Mouse (Mus musculus) midbrain, embryonic 10.5 days (tissue): Measurements from ENCODE around the gene Mob4. TPM values are rescaled to one million over a fixed set of nuclear protein-coding genes. Genes with fewer than 3 reads are reported as not detected.

Experiments
- DNase-seq: peaks from one replicate; pipeline ENCODE4 v3.0.0-alpha.2; 2017; ENCODE audit warnings: low spot score
- H3K27ac ChIP-seq: fragments of 300-500 bp; sonication (generic); replicated peaks from 2 replicates; pipeline ENCODE4 v1.5.1; 2016; ENCODE audit warnings: mild to moderate bottlenecking
- H3K27me3 ChIP-seq: fragments of 300-500 bp; sonication (generic); 2 replicates; pipeline ENCODE4 v1.6.1; 2016; ENCODE audit warnings: low read depth, mild to moderate bottlenecking; ENCODE audit not compliant: poor library complexity, severe bottlenecking
- H3K36me3 ChIP-seq: fragments of 300-500 bp; sonication (generic); 2 replicates; pipeline ENCODE4 v1.6.1; 2016; ENCODE audit warnings: mild to moderate bottlenecking, moderate library complexity
- H3K4me1 ChIP-seq: fragments of 300-500 bp; sonication (generic); 2 replicates; pipeline ENCODE4 v1.6.1; 2016
- H3K4me3 ChIP-seq: fragments of 300-500 bp; sonication (generic); 2 replicates; pipeline ENCODE4 v1.5.1; 2016; ENCODE audit warnings: mild to moderate bottlenecking, moderate library complexity
- H3K9me3 ChIP-seq: fragments of 300-500 bp; sonication (generic); replicated peaks from 2 replicates; pipeline ENCODE4 v1.6.1; 2016; ENCODE audit warnings: mild to moderate bottlenecking
- WGBS: fragments of 180-500 bp; shearing (Covaris S2); methylation state at CpG from one replicate; pipeline ENCODE4 v1.1.7; 2016; 5-methylcytosine and 5-hydroxymethylcytosine counted together
- polyA plus RNA-seq: library from polyadenylated mRNA; unstranded; fragments of >200 nt; fragmentation: Nextera tagmentation; extraction: Ambion mirVana; gene quantifications from 2 replicates; pipeline ENCODE4 v1.2.1, GENCODE M21; 2016

The Mob4 gene
- polyA plus RNA-seq, 1 experiment from 2014 or later, result 129 TPM

- Histone ChIP-seq H3K9me3 (no peaks in the 10 kb centered on the region), H3K4me1 (no peaks in the 10 kb centered on the region), H3K4me3 (no peak overlapping the region), H3K36me3 (peaks cover 81% of the 10 kb centered on the region), H3K27ac (no peak overlapping the region), H3K27me3 (no peaks in the 10 kb centered on the region)
- DNase-seq, result no peak
- 95% methylated on average over 4 of the region's 4 CpGs for WGBS
Observed at GRCm38 (mm10) chr1:55144338-55144737, 13.3 kb downstream of the Mob4 start.

GRCm38 (mm10) chr1:55145556-55145955 is 14.5 kb downstream of the Mob4 start:
- Histone ChIP-seq H3K4me3 (no peak overlapping the region), H3K36me3 (peaks cover 81% of the 10 kb centered on the region), H3K9me3 (no peaks in the 10 kb centered on the region), H3K27ac (no peak overlapping the region), H3K4me1 (no peaks in the 10 kb centered on the region), H3K27me3 (no peaks in the 10 kb centered on the region)
- WGBS, result 92% methylated on average over 7 of the region's 7 CpGs
- DNase-seq, result no peak

DNA sequence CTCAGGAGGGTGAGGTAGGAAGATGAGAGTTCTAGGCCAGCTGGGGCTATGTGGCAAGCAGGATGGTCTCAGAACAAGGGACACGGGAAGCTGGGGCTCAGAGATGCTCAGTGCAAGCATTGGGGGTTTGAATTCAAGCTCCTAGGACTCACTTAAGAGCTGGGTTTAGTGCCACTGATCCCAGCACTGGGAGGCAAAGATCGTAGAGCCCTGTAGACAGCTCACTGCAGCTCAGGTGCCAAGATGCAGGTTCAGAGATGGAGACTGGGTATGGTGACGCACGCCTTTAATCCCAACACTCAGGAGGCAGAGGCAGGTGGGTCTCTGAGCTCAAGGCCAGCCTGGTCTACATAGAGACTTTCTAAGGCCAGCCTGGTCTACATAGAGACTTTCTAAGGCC is 26.3 kb downstream of the Mob4 start:
- 94% methylated on average over 4 of the region's 4 CpGs for WGBS
- no peaks in the 10 kb centered on the region for H3K9me3 ChIP-seq
- DNase-seq, result no peak
- H3K36me3 ChIP-seq, result peaks cover 59% of the 10 kb centered on the region
- no peak overlapping the region for H3K4me3 ChIP-seq
- no peaks in the 10 kb centered on the region for H3K27me3 ChIP-seq
- H3K4me1 ChIP-seq, result no peaks in the 10 kb centered on the region
- H3K27ac ChIP-seq, result no peak overlapping the region

- Histone ChIP-seq H3K27me3 (no peaks in the 10 kb centered on the region), H3K4me1 (no peaks in the 10 kb centered on the region), H3K27ac (no peak overlapping the region), H3K4me3 (no peak overlapping the region), H3K36me3 (peaks cover 50% of the 10 kb centered on the region), H3K9me3 (no peaks in the 10 kb centered on the region)
- 85% methylated on average over 3 of the region's 3 CpGs for WGBS
- DNase-seq, result no peak
Observed at GRCm38 (mm10) chr1:55158211-55158610, 27.2 kb downstream of the Mob4 start.

- no peak for DNase-seq
- 90% methylated on average over 8 of the region's 8 CpGs for WGBS
- Histone ChIP-seq H3K9me3 (no peaks in the 10 kb centered on the region), H3K27me3 (no peaks in the 10 kb centered on the region), H3K4me1 (no peaks in the 10 kb centered on the region), H3K4me3 (no peak overlapping the region), H3K36me3 (peaks cover 45% of the 10 kb centered on the region), H3K27ac (no peak overlapping the region)
Observed at GRCm38 (mm10) chr1:55158821-55159220, 27.8 kb downstream of the Mob4 start.

DNA sequence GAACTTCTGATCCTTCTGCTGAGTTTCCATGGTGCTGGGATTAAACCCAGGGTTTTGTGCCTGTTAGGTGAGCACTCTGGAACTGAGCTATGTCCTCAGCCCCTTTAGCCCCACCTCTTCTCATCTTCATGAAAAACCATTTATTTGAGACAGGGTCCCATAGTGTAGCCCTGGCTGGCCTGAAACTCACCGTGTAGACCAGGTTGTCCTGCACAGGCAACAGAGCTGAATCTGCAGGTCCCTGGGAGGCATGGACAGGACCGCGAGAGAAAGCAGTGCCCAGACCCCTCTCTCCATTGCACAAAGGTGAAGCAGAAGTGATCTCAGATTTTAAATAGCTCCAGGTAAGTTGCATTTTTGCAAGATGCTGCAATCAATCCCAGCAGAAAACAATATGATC is 29.2 kb downstream of the Mob4 start:
- peaks cover 32% of the 10 kb centered on the region for H3K36me3 ChIP-seq
- H3K4me1 ChIP-seq, result no peaks in the 10 kb centered on the region
- no peaks in the 10 kb centered on the region for H3K27me3 ChIP-seq
- H3K27ac ChIP-seq, result no peak overlapping the region
- DNase-seq, result no peak
- H3K4me3 ChIP-seq, result no peak overlapping the region
- WGBS, result 85% methylated on average over 3 of the region's 3 CpGs
- no peaks in the 10 kb centered on the region for H3K9me3 ChIP-seq

DNA sequence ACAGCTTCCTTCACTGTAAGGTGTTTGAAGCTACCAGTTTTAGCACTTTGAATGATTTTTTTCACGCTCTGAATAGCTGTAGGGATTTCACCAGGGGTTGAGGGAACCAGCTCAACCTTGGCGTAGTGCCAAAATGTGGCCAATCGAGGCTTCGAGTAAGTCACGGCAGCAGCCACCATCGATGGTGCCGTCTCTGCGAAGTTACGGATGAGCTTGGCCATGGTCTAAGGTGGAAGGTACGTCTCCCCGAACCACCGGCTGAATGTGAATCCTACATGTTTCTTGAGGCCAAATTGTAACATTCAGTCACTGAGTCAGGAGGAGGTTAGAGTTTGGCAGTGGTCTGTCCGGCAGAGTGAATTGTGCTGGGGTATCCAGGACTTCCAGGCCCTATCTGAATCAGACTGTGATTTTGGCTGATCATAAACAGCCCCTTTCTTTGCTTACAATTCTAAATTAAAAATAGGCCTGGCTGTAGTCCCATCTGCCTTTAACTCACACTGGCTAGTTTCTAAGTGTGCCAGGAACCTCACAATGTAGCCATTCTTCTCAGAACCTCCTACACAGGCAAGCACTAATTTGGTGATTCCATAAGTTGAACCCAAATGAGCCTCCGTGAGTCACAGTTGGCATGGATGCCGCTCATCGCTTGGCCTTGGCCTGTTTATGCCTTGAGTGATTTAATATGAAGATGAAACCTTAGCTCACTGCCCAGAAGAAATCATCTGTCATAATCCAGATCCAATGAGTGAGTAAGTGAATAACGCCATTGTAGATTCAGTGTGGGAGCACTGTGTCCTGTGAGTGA is 30.0 kb downstream of the Mob4 start:
- H3K4me1 ChIP-seq, result no peaks in the 10 kb centered on the region
- no peaks in the 10 kb centered on the region for H3K27me3 ChIP-seq
- H3K9me3 ChIP-seq, result no peaks in the 10 kb centered on the region
- H3K4me3 ChIP-seq, result no peak overlapping the region
- WGBS, result 95% methylated on average over 17 of the region's 17 CpGs
- no peak for DNase-seq
- peaks cover 24% of the 10 kb centered on the region for H3K36me3 ChIP-seq
- no peak overlapping the region for H3K27ac ChIP-seq

- Histone ChIP-seq H3K4me3 (no peak overlapping the region), H3K27ac (no peak overlapping the region), H3K27me3 (no peaks in the 10 kb centered on the region), H3K9me3 (no peaks in the 10 kb centered on the region), H3K36me3 (peaks cover 15% of the 10 kb centered on the region), H3K4me1 (no peaks in the 10 kb centered on the region)
- peak; percentile 28 for DNase-seq
- 69% methylated on average over 7 of the region's 7 CpGs for WGBS
Observed at GRCm38 (mm10) chr1:55161895-55162294, 30.9 kb downstream of the Mob4 start.

GRCm38 (mm10) chr1:55162781-55163180 is 31.8 kb downstream of the Mob4 start:
- H3K27me3 ChIP-seq, result no peaks in the 10 kb centered on the region
- H3K27ac ChIP-seq, result no peak overlapping the region
- no peak for DNase-seq
- no peaks in the 10 kb centered on the region for H3K4me1 ChIP-seq
- no peaks in the 10 kb centered on the region for H3K9me3 ChIP-seq
- H3K36me3 ChIP-seq, result peaks cover 6% of the 10 kb centered on the region
- no peak overlapping the region for H3K4me3 ChIP-seq
- WGBS, result 67% methylated on average over 5 of the region's 5 CpGs

GRCm38 (mm10) chr1:55164005-55164404 is 33.0 kb downstream of the Mob4 start:
- H3K27ac ChIP-seq, result no peak overlapping the region
- H3K4me3 ChIP-seq, result no peak overlapping the region
- H3K4me1 ChIP-seq, result no peaks in the 10 kb centered on the region
- peaks cover 5% of the 10 kb centered on the region for H3K9me3 ChIP-seq
- DNase-seq, result no peak
- peaks cover 3% of the 10 kb centered on the region; the same call in 1 of the 2 replicates for H3K36me3 ChIP-seq
- 64% methylated on average over 5 of the region's 5 CpGs for WGBS
- no peaks in the 10 kb centered on the region for H3K27me3 ChIP-seq

GRCm38 (mm10) chr1:55167560-55167959 is 36.5 kb downstream of the Mob4 start:
- H3K27ac ChIP-seq, result no peak overlapping the region
- peaks cover 9% of the 10 kb centered on the region for H3K9me3 ChIP-seq
- no peaks in the 10 kb centered on the region for H3K27me3 ChIP-seq
- peaks cover 6% of the 10 kb centered on the region; the same call in 1 of the 2 replicates for H3K4me1 ChIP-seq
- DNase-seq, result no peak
- H3K4me3 ChIP-seq, result no peak overlapping the region
- 83% methylated on average over 4 of the region's 4 CpGs for WGBS
- H3K36me3 ChIP-seq, result 0 out of 2 replicates have a peak, but pooled peaks cover 2% of the 10 kb centered on the region

DNA sequence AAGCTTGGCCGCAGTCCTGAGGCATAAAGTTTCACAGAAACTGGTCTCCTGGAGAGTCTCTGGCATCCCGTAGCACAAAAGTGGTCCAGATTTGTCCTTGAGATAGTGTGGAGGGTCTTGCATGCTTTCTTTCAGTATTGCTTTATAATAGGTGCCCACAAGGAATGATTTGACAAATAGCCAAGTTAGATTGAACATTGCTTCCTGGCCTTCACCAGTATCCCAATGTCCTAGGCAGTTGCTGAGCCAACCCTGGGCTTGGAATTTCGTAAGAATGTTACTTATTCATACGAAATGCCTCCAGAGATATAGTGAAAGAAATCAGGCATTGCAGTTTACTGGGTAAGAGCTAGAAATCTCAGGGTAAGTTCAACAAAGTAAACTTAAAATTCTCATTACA is 37.6 kb downstream of the Mob4 start:
- DNase-seq, result no peak
- Histone ChIP-seq H3K27me3 (no peaks in the 10 kb centered on the region), H3K9me3 (peaks cover 9% of the 10 kb centered on the region), H3K4me3 (no peak overlapping the region), H3K36me3 (0 out of 2 replicates have a peak, but pooled peaks cover 2% of the 10 kb centered on the region), H3K4me1 (peaks cover 6% of the 10 kb centered on the region; the same call in 1 of the 2 replicates), H3K27ac (no peak overlapping the region)
- WGBS, result 87% methylated on average over 4 of the region's 4 CpGs
